Comparison of ENCODE assay signal across 8 mouse cellular contexts in genomic region chr1:64734771-64735750, GRCm38 (mm10). TPM values are rescaled to one million over a fixed set of nuclear protein-coding genes. Genes with fewer than 3 reads are reported as not detected.
DNase-seq lines count a peak whose midpoint lies in the region; ATAC-seq and TF ChIP-seq lines count a peak whose summit lies in the region.

No protein-coding gene starts in this region.

- ATAC-seq in intestine, postnatal 0 days: no peak
- no peak for ATAC-seq in liver, postnatal 0 days

- H3K27me3 ChIP-seq in cerebellum, adult 2 months (ENCODE audit: control insufficient read depth, insufficient read depth, low read length): peaks cover 2% of the 10 kb centered on the region; the same call in 1 of the 2 replicates
- H3K27me3 ChIP-seq in intestine, postnatal 0 days (replicated peaks; ENCODE audit: control insufficient read depth, insufficient read depth, low read length): no peaks in the 10 kb centered on the region
- peaks cover 10% of the 10 kb centered on the region for H3K27me3 ChIP-seq in liver, postnatal 0 days (ENCODE audit: insufficient read depth, low read length)

- H3K9ac ChIP-seq in intestine, postnatal 0 days (ENCODE audit: low read depth, low read length): peak overlapping the region; percentile 81
- H3K9ac ChIP-seq in liver, postnatal 0 days (replicated peaks): peak overlapping the region; percentile 52

- no peak for TF ChIP-seq CTCF in cerebellum, adult 2 months (IDR thresholded peaks at IDR 0.05; ENCODE audit: borderline replicate concordance, insufficient read depth, low read depth, low read length)
- TF ChIP-seq CTCF in intestine, postnatal 0 days (IDR thresholded peaks at IDR 0.05; ENCODE audit: low read depth): peak; percentile 58
- peak; percentile 45 for TF ChIP-seq CTCF in liver, postnatal 0 days (IDR thresholded peaks at IDR 0.05; ENCODE audit: low read depth)

- WGBS in cerebellum, adult 2 months: 11% methylated on average over 58 of the region's 58 CpGs
- 23% methylated on average over 58 of the region's 58 CpGs for WGBS in intestine, postnatal 0 days
- WGBS in liver, postnatal 0 days (ENCODE audit: insufficient replicate concordance): 50% methylated on average over 58 of the region's 58 CpGs

- H3K9me3 ChIP-seq in intestine, postnatal 0 days (ENCODE audit: control insufficient read depth): no peaks in the 10 kb centered on the region
- no peaks in the 10 kb centered on the region for H3K9me3 ChIP-seq in liver, postnatal 0 days (ENCODE audit: low read length)

- H3K4me1 ChIP-seq in cerebellum, adult 2 months (ENCODE audit: control insufficient read depth, insufficient read depth, low read length): peaks cover 10% of the 10 kb centered on the region
- peaks cover 3% of the 10 kb centered on the region; the same call in 1 of the 2 replicates for H3K4me1 ChIP-seq in intestine, postnatal 0 days (replicated peaks; ENCODE audit: control insufficient read depth, insufficient read depth, low read length)
- peaks cover 52% of the 10 kb centered on the region for H3K4me1 ChIP-seq in liver, postnatal 0 days (ENCODE audit: insufficient read depth)

- H3K4me3 ChIP-seq in cerebellum, adult 2 months (replicated peaks; ENCODE audit: insufficient read depth, low read depth, low read length): peak overlapping the region; percentile 35
- peak overlapping the region; percentile 81 for H3K4me3 ChIP-seq in intestine, postnatal 0 days (ENCODE audit: low read depth, low read length)
- peak overlapping the region; percentile 88 for H3K4me3 ChIP-seq in liver, postnatal 0 days (ENCODE audit: low read depth, low read length)

- peak overlapping the region; percentile 94 for H3K4me2 ChIP-seq in intestine, postnatal 0 days (replicated peaks; ENCODE audit: low read depth)
- peak overlapping the region; percentile 99 for H3K4me2 ChIP-seq in liver, postnatal 0 days (ENCODE audit: low read depth, low read length)

- TF ChIP-seq EP300 in liver, postnatal 0 days (IDR thresholded peaks at IDR 0.05; ENCODE audit: low read depth): no peak

- DNase-seq in heart, adult 9 months (ENCODE audit: low spot score in 2 of 2): peak; percentile 12 to 27
- no peak for DNase-seq in heart, adult 8-10 months (ENCODE audit: low spot score)
- DNase-seq in cerebellum, adult 2 months: peak; percentile 34 to 46
- DNase-seq in gastrocnemius, adult 18-20 months (ENCODE audit: low spot score): peak; percentile 7
- DNase-seq in liver, postnatal 0 days: peak; percentile 65
- peak; percentile 68 for DNase-seq in retina, postnatal 1 day
- DNase-seq in layer of hippocampus, adult 9-10 months (ENCODE audit: low spot score): no peak

- no peak for TF ChIP-seq POLR2A in cerebellum, adult 2 months (IDR thresholded peaks at IDR 0.05; ENCODE audit: borderline replicate concordance, insufficient read depth, low read length)

- H3K36me3 ChIP-seq in intestine, postnatal 0 days (ENCODE audit: control insufficient read depth, insufficient read depth): peaks cover 15% of the 10 kb centered on the region; the same call in 1 of the 2 replicates
- H3K36me3 ChIP-seq in liver, postnatal 0 days (replicated peaks; ENCODE audit: insufficient read depth, low read length): peaks cover 8% of the 10 kb centered on the region; the same call in 1 of the 2 replicates

- no peak overlapping the region for H3K27ac ChIP-seq in cerebellum, adult 2 months (ENCODE audit: insufficient read depth, low read length)
- no peak overlapping the region for H3K27ac ChIP-seq in intestine, postnatal 0 days (ENCODE audit: low read depth, low read length)
- H3K27ac ChIP-seq in liver, postnatal 0 days (ENCODE audit: low read depth): no peak overlapping the region

RNA-seq across cellular contexts. Expression of gene Fzd5, which starts 2.5 kb away (rescaled TPM):
- 1 to 10 TPM; 3.9 to 4.4 (median 4.3) TPM for total RNA-seq in heart, adult 8-10 months (2022)
- 0.98 and 1.0 TPM in 2 replicates for polyA plus RNA-seq in cerebellum, adult 2 months (2012; rRNA removed)
- total RNA-seq in gastrocnemius, adult 18-20 months (2021): 1 to 10 TPM; 1.8 to 2.2 TPM
- polyA plus RNA-seq in intestine, postnatal 0 days (2015; fragmentation: Nextera tagmentation; extraction: Ambion mirVana): 4.7 and 5.6 TPM in 2 replicates
- 0.94 and 0.99 TPM in 2 replicates for polyA plus RNA-seq in liver, postnatal 0 days (2015; fragmentation: Nextera tagmentation; extraction: Ambion mirVana)

RNA-seq across cellular contexts. Expression of gene Ccnyl1, which starts 44.8 kb away (rescaled TPM):
- 10 to 100 TPM; 10.3 to 16.9 (median 12.9) TPM for total RNA-seq in heart, adult 8-10 months (2022)
- polyA plus RNA-seq in cerebellum, adult 2 months (2012; rRNA removed): 17.4 and 19.1 TPM in 2 replicates
- total RNA-seq in gastrocnemius, adult 18-20 months (2021): 10 to 100 TPM; 20.1 to 25.3 TPM
- polyA plus RNA-seq in intestine, postnatal 0 days (2015; fragmentation: Nextera tagmentation; extraction: Ambion mirVana): 5.1 and 5.5 TPM in 2 replicates
- 0.89 and 1.3 TPM in 2 replicates for polyA plus RNA-seq in liver, postnatal 0 days (2015; fragmentation: Nextera tagmentation; extraction: Ambion mirVana)

Comparison
In these comparisons a context has a peak if more than half of its experiments do, and no peak if none do; other contexts are left out.
1. DNase-seq: peak in heart, adult 9 months (2 of 2), cerebellum, adult 2 months (2 of 2), gastrocnemius, adult 18-20 months (single experiment), liver, postnatal 0 days (single experiment) and retina, postnatal 1 day (single experiment); none in heart, adult 8-10 months (single experiment) and layer of hippocampus, adult 9-10 months (single experiment).
2. H3K4me3 ChIP-seq: peak in every context shown above with its lines; median percentile 88 in liver, postnatal 0 days; 81 in intestine, postnatal 0 days; 35 in cerebellum, adult 2 months.